Mouse (Mus musculus) heart, postnatal 36 days (tissue): ENCODE measurements around the gene Fgf5. TPM values are rescaled to one million over a fixed set of nuclear protein-coding genes. Genes with fewer than 3 reads are reported as not detected.

Source experiments
- DNase-seq, 2 experiments: peaks; one replicate each; pipeline ENCODE4 v3.0.0; 2021 to 2022
- intact Hi-C: fragments of 180-260 bp; cut with DNase I; formaldehyde crosslinking; loops from one replicate; pipeline ENCODE4 v1.15.1; 2025
- total RNA-seq, 2 experiments: library from RNA; stranded (reverse); gene quantifications; 2 replicates each; pipeline ENCODE4 v1.2.3; 2021

The Fgf5 gene
- total RNA-seq, 2 experiments from 2014 or later = not detected

DNA sequence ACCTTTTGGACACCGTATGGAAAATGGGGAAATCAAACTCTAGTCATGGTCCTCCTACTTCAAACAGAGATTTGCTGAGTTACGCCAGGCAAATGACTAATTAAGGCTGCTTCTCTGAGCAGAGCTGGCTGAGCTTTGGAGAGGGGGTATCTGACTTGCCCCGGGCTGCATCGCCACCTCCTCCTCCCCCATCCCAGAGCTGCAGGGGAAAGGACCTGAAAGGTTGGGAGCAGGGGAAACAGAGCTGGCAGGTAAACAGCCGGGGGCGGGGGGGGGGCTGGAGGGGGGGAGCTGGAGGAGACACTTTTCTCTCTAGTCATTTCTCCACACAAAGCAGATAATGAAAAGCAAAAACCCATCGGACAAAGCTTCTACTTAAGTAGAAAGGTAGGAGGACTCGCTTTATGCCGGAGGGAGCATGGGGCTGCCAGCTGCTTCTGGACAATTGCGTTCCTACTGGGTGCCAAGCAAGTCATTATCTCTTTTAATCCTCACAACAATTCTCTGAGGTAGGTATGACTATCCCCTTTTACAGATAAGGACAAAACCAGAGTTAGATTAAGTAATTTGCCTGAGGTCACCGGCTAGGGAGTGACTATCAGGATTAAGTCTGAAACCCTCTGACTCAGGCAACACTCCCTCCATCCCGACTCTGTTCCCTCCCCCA, 39.2 kb downstream of the Fgf5 start:
- intact Hi-C loops = no loop called here

DNA sequence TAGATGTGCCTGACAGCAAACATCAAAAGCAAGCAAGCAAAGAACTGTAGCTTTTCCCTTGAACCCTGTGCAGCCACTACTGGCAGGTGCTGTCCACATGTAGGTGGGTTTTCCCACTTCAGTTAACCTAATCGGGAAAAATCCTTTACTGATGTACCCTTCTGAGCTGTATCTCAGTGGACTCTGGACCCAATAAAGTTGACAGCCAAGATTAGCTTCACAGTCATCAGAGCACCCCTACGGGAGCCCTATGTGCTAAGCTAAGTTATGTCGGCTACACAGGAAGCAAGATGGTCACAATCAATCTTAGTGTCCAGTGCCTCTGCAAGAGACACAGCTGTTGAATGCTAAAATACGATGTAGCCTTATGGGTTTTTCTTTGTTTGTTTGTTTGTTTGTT, 46.1 kb downstream of the Fgf5 start:
- intact Hi-C loops = no loop called here
- no peak for DNase-seq

More for the DNA sequence above, 39.2 kb downstream of the Fgf5 start:
- no peak for DNase-seq

DNA sequence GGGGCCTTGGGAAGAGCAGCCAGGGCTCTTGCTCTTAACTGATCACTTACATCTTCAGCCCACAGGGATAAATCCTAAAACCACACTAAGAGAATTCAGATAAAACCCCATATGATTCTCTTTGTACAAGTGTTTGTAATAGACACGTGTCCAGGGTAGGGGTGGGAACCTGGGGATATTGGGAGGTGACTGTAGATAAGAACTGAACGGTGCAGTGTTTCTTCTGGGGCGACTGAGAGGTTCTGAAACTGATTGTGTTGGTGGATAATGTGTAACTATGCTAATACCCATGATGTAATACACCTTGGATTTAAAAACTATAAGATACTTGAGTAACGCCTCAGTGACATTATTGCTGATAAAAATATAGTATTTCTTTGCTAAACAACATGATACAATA, 51.7 kb downstream of the Fgf5 start:
- DNase-seq = no peak
- intact Hi-C loops = no loop called here

DNA sequence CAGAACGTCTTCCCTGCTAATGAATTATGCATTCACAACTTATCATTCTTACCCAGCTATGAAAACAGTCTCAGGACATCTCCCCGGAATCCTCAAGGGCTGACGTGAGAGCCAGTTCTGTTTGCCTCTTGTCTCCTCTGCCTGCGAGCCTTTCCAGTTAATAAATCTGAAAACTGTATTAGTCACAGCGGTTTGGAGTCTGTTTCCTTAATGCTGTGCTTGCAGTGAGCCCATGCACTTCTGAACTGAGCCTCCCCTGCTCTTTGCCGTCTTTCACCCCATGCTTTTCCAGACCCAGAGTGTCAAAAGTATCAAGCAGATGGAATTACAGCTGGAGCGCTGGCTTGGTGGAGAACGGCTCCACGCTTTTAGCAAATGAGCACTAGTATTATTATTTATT, 52.5 kb downstream of the Fgf5 start:
- intact Hi-C loops = no loop called here
- no peak for DNase-seq

DNA sequence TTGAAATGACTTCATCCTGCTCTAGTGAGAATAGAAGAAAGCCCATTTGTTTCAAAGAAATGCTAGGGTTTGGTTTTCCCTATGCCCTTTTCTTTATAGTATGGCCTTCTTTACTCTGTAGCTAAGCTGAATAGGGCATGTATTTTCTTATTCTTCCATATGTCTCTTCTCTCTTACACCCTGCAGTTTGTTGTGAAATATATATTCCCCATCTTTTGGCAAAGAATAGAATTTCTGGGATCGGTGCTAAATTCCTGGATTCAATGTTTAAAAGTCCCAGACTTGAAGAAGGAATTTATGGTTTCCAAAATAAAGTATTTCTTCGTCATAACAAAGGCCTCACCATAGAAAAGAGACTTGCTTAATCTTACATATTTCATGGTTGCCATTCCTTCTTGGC, 72.6 kb downstream of the Fgf5 start:
- intact Hi-C loops = loop anchor here (10.0 kb wide), 1 partner anchor 742 kb away; no protein-coding TSS in a partner anchor
- no peak for DNase-seq

Other genes with a start within 250 kb of the Fgf5 start
- 10 to 100 TPM; 73.9 to 77.0 TPM for gene Antxr2, start 223.1 kb upstream of the Fgf5 start, total RNA-seq
- gene Prdm8, start 87.0 kb upstream of the Fgf5 start, total RNA-seq = under 1 TPM; 0.25 to 0.35 TPM
- gene Cfap299, start 75.1 kb downstream of the Fgf5 start, total RNA-seq = not detected